Mouse (Mus musculus) liver, postnatal 0 days (tissue): ENCODE measurements around the gene Ift43. TPM values are rescaled to one million over a fixed set of nuclear protein-coding genes. Genes with fewer than 3 reads are reported as not detected.
A peak's percentile ranks its signal among the peaks of the same experiment; 100 is the strongest.

ENCODE experiments used
- ATAC-seq: fragments of 200-750 bp; cut with Nextera tagmentation; 2 replicates; pipeline ENCODE4 v1.8.0; 2017; ENCODE audit warnings: mild to moderate bottlenecking, moderate library complexity
- DNase-seq: peaks from one replicate; pipeline ENCODE4 v3.0.0-alpha.2; 2016
- H3K27ac ChIP-seq: fragments of 300-500 bp; sonication (generic); 2 replicates; pipeline ENCODE4 v1.5.1; 2014; ENCODE audit warnings: antibody characterized with exemption, moderate library complexity, mild to moderate bottlenecking, low read depth
- H3K27me3 ChIP-seq: fragments of 300-500 bp; sonication (generic); 2 replicates; pipeline ENCODE4 v1.6.1; 2014; ENCODE audit warnings: low read length, control low read depth, mixed read lengths; ENCODE audit not compliant: insufficient read depth
- H3K36me3 ChIP-seq: fragments of 300-500 bp; sonication (generic); replicated peaks from 2 replicates; pipeline ENCODE4 v1.6.1; 2014; ENCODE audit warnings: mild to moderate bottlenecking, control low read depth, low read length, moderate library complexity, mixed read lengths; ENCODE audit not compliant: insufficient read depth
- H3K4me1 ChIP-seq: fragments of 300-500 bp; sonication (generic); 2 replicates; pipeline ENCODE4 v1.6.1; 2014; ENCODE audit warnings: antibody characterized with exemption, mild to moderate bottlenecking, control low read depth; ENCODE audit not compliant: insufficient read depth
- H3K4me2 ChIP-seq: fragments of 300-500 bp; sonication (generic); 2 replicates; pipeline ENCODE4 v1.6.1; 2014; ENCODE audit warnings: low read depth, mild to moderate bottlenecking, low read length, moderate library complexity, mixed read lengths
- H3K4me3 ChIP-seq: fragments of 300-500 bp; sonication (generic); 2 replicates; pipeline ENCODE4 v1.5.1; 2014; ENCODE audit warnings: low read depth, low read length
- H3K9ac ChIP-seq: fragments of 300-500 bp; sonication (generic); replicated peaks from 2 replicates; pipeline ENCODE4 v1.6.1; 2014; ENCODE audit warnings: mild to moderate bottlenecking, moderate library complexity
- H3K9me3 ChIP-seq: fragments of 300-500 bp; sonication (generic); 2 replicates; pipeline ENCODE4 v1.6.1; 2016; ENCODE audit warnings: mild to moderate bottlenecking, control low read depth, low read length, mixed read lengths
- CTCF ChIP-seq: sonication (generic); IDR thresholded peaks from 2 replicates; pipeline ENCODE4 v1.5.1; 2016; ENCODE audit warnings: antibody characterized with exemption, low read depth
- EP300 ChIP-seq: IDR thresholded peaks from 2 replicates; pipeline ENCODE4 v1.6.1; 2016; ENCODE audit warnings: antibody characterized with exemption, low read depth, mild to moderate bottlenecking
- WGBS: fragments of 180-500 bp; shearing (Covaris S2); extraction: QIAGEN DNeasy Blood & Tissue Kit; methylation state at CpG from one replicate; pipeline ENCODE4 v1.1.7; 2014; ENCODE audit not compliant: insufficient replicate concordance; 5-methylcytosine and 5-hydroxymethylcytosine counted together
- polyA plus RNA-seq: library from polyadenylated mRNA; unstranded; fragments of >200 nt; fragmentation: Nextera tagmentation; extraction: Ambion mirVana; gene quantifications from 2 replicates; pipeline ENCODE4 v1.2.1, GENCODE M21; 2015

Ift43 gene
- polyA plus RNA-seq, 1 experiment from 2014 or later: 8.4 TPM

DNA sequence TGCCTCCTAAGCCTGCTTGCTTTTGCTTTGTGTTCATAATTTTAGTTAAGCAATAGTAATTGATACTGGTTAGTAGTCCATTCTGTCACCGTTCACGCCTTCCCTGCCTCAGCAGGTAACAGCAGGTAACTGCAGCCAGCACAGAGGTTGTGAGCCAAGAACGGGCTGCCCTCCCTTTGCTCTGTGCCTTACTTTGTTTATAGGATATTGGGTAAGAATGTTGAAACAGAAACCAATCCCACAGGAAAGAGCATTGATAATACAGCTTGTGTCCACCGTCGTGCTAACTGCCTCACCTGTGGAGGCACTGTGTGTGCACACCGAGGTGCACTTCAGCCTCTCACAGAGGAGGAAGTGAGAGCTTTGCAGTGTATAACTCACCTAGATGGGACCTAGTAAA, 66.7 kb downstream of the Ift43 start:
- DNase-seq (no peak), ATAC-seq (peak; percentile 90)
- H3K36me3 ChIP-seq: no peaks in the 10 kb centered on the region

DNA sequence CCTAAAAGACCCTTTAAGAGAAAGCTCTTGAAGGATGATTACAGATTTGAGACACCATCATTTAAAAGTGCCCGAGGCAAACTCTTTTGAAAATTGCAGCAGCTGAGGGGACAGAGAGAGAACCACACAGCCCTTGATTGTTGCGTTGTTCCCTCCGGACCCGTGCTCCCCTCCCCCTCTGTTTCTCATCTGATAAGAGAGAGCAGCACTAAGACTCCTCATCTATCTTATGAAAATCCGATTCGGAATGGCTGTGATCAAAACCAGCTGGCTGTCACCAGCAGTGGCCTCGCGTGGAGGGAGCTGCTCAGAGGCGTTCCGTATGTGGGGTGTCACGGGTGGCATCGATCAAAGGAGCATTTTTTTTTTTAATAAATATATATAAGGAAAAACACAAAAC, 69.6 kb downstream of the Ift43 start:
- H3K9ac ChIP-seq: no peak overlapping the region
- no peak for TF ChIP-seq EP300
- TF ChIP-seq CTCF: no peak
- no peaks in the 10 kb centered on the region for H3K36me3 ChIP-seq
- DNase-seq (no peak), ATAC-seq (no peak)
- no peaks in the 10 kb centered on the region for H3K27me3 ChIP-seq
- H3K4me2 ChIP-seq: no peak overlapping the region
- 69% methylated on average over 12 of the region's 12 CpGs for WGBS
- H3K27ac ChIP-seq: no peak overlapping the region
- H3K9me3 ChIP-seq: no peaks in the 10 kb centered on the region
- no peaks in the 10 kb centered on the region for H3K4me1 ChIP-seq
- H3K4me3 ChIP-seq: no peak overlapping the region

More for the DNA sequence above, 66.7 kb downstream of the Ift43 start:
- Histone ChIP-seq H3K27me3 (no peaks in the 10 kb centered on the region), H3K4me1 (no peaks in the 10 kb centered on the region), H3K4me3 (no peak overlapping the region), H3K27ac (no peak overlapping the region), H3K4me2 (no peak overlapping the region), H3K9ac (no peak overlapping the region), H3K9me3 (no peaks in the 10 kb centered on the region)
- no peak for TF ChIP-seq CTCF
- no peak for TF ChIP-seq EP300
- WGBS: 59% methylated on average over 6 of the region's 6 CpGs

DNA sequence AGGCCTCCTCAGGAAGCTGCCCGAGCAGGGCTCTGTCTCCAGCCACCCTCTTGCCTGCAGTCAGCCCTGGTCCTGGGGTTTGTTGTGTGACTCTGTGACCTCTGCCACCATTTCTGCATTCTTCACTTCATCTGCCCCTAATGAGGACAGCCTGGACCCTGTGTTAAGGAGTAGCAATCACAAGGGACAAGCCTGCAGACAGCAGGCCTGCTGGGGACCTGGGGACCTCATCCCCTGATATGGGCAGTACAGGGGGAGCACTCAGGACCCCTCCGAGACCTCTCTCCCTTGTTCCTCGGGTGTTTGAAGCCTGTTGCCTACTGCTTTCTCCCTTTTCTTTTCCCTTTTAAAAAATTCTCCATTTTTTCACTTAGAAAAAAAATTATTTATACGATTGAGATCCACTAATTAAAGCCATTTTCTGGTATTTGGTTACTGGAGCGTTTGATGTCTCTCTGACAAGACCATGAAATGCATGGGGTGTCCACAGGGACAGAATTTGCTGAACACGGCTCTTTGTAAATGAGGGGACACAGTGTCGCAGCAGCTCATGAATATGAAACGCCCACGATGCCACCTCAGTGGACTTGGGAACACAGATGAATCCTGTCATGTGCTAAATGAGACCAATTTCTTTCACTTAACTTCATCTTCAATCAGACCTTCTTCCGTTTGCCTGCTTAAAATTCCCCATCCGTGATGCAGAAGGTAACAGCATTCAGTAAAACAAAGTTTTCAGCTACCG, 71.0 kb downstream of the Ift43 start:
- no peak for ATAC-seq
- DNase-seq: no peak
- TF ChIP-seq CTCF (no peak), EP300 (no peak)
- Histone ChIP-seq H3K4me2 (no peak overlapping the region), H3K27me3 (no peaks in the 10 kb centered on the region), H3K4me3 (no peak overlapping the region), H3K9me3 (no peaks in the 10 kb centered on the region), H3K27ac (no peak overlapping the region), H3K36me3 (no peaks in the 10 kb centered on the region), H3K9ac (no peak overlapping the region), H3K4me1 (no peaks in the 10 kb centered on the region)
- 81% methylated on average over 12 of the region's 12 CpGs for WGBS

DNA sequence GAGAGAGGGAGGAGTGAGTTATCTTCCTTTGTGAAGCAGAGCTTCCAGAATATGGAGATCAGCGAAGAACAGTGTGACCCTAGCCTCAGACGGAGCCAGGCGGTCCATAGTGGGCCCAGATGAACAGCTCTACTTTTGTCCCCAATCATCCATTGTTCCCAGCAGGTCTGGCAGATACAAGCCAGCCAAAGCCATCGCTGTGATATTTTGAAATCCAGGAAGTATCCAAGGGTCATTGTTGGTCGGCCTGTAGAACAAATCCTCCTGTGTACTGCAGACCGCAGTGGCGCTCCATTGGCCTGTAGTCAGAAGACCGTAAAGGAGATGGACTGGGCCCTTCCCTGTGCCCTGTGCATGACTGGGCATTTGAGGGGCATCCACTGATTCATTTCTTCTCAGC, 72.8 kb downstream of the Ift43 start:
- no peaks in the 10 kb centered on the region for H3K27me3 ChIP-seq
- no peak overlapping the region for H3K4me2 ChIP-seq
- no peak overlapping the region for H3K27ac ChIP-seq
- ATAC-seq: no peak
- no peaks in the 10 kb centered on the region for H3K36me3 ChIP-seq
- TF ChIP-seq CTCF (no peak), EP300 (no peak)
- no peak overlapping the region for H3K4me3 ChIP-seq
- H3K9ac ChIP-seq: no peak overlapping the region
- WGBS: 80% methylated on average over 8 of the region's 8 CpGs
- no peaks in the 10 kb centered on the region for H3K9me3 ChIP-seq
- no peaks in the 10 kb centered on the region for H3K4me1 ChIP-seq
- DNase-seq: no peak

DNA sequence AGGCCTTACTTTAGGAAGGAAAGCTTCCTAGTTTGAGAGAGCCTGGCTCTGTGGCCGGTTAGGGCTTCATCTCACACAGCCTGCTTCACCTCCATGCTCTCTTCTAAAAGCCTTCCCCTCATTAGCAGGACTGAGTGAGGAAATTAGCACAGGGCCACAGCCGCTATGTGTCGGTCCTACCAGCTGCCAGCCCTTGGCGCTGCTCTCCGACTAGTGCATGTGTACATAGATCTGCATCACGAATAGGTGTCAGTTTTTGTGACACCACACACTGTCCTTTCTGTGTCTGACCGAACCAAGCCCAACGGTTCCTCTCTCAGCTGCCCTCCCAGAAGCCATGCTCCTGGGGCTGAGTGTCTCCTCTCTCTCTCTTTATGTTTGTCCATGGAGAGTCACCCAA, 74.8 kb downstream of the Ift43 start:
- TF ChIP-seq EP300 (no peak), CTCF (no peak)
- Histone ChIP-seq H3K4me3 (no peak overlapping the region), H3K27ac (no peak overlapping the region), H3K4me2 (no peak overlapping the region), H3K27me3 (no peaks in the 10 kb centered on the region), H3K9ac (no peak overlapping the region), H3K4me1 (no peaks in the 10 kb centered on the region), H3K36me3 (no peaks in the 10 kb centered on the region), H3K9me3 (0 out of 2 replicates have a peak, but pooled peaks cover 2% of the 10 kb centered on the region)
- 77% methylated on average over 8 of the region's 8 CpGs for WGBS
- no peak for DNase-seq
- ATAC-seq: no peak

DNA sequence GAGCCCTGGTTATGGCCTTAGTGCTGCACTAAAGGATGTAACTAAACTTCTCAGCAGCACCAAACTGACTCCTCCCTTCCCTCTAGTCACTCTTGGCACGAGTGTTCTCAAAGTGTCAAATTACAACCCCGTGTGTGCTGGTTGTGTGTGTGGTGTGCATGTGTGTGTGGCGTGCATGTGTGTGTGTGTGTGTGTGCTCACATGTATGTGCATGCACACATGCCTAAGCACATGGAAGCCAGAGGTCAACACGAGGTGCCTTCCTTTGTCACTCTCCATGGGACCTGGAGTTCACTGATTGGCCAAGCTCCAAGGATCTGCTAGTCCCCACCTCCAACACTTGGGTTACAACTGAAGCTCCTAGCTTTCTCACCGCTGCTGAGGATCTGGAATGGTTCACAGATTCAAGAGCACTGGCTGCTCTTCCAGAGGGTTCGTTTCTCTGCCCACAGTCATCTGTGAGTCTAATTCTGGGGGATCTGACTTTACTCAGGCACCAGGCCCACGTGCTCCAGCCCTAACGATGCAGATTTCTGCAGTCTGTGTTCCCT, 75.6 kb downstream of the Ift43 start:
- Histone ChIP-seq H3K4me3 (no peak overlapping the region), H3K9me3 (0 out of 2 replicates have a peak, but pooled peaks cover 2% of the 10 kb centered on the region), H3K4me1 (0 out of 2 replicates have a peak, but pooled peaks cover 1% of the 10 kb centered on the region), H3K27me3 (no peaks in the 10 kb centered on the region), H3K36me3 (no peaks in the 10 kb centered on the region), H3K4me2 (no peak overlapping the region), H3K27ac (no peak overlapping the region), H3K9ac (no peak overlapping the region)
- DNase-seq (no peak), ATAC-seq (no peak)
- 42% methylated on average over 8 of the region's 8 CpGs for WGBS
- TF ChIP-seq CTCF: no peak
- TF ChIP-seq EP300: no peak
